Mouse (Mus musculus) embryonic facial prominence, embryonic 14.5 days (tissue): ENCODE data around the gene S100a5. TPM values are rescaled to one million over a fixed set of nuclear protein-coding genes. Genes with fewer than 3 reads are reported as not detected.

Experiments
- ATAC-seq: fragments of 200-750 bp; cut with Nextera tagmentation; 2 replicates; pipeline ENCODE4 v1.8.0; 2017; ENCODE audit warnings: low read depth, moderate number of reproducible peaks, moderate TSS enrichment
- DNase-seq: peaks from one replicate; pipeline ENCODE4 v3.0.0-alpha.2; 2015; ENCODE audit warnings: low spot score
- H3K27ac ChIP-seq: fragments of 300-500 bp; sonication (generic); replicated peaks from 2 replicates; pipeline ENCODE4 v1.5.1; 2014; ENCODE audit warnings: low read depth, mild to moderate bottlenecking, low read length, moderate library complexity
- H3K27me3 ChIP-seq: fragments of 300-500 bp; sonication (generic); replicated peaks from 2 replicates; pipeline ENCODE4 v1.6.1; 2014; ENCODE audit warnings: low read length; ENCODE audit not compliant: control insufficient read depth, insufficient read depth
- H3K36me3 ChIP-seq: fragments of 300-500 bp; sonication (generic); 2 replicates; pipeline ENCODE4 v1.6.1; 2014; ENCODE audit warnings: low read length, mixed read lengths; ENCODE audit not compliant: control insufficient read depth, insufficient read depth
- H3K4me1 ChIP-seq: fragments of 300-500 bp; sonication (generic); 2 replicates; pipeline ENCODE4 v1.6.1; 2014; ENCODE audit warnings: antibody characterized with exemption, low read length; ENCODE audit not compliant: control insufficient read depth, insufficient read depth
- H3K4me2 ChIP-seq: fragments of 300-500 bp; sonication (generic); 2 replicates; pipeline ENCODE4 v1.6.1; 2014; ENCODE audit warnings: low read depth, mild to moderate bottlenecking, low read length, moderate library complexity, mixed read lengths
- H3K4me3 ChIP-seq: fragments of 300-500 bp; sonication (generic); 2 replicates; pipeline ENCODE4 v1.5.1; 2014; ENCODE audit warnings: low read depth, mild to moderate bottlenecking, low read length
- H3K9ac ChIP-seq: fragments of 300-500 bp; sonication (generic); 2 replicates; pipeline ENCODE4 v1.6.1; 2014; ENCODE audit warnings: low read depth, mild to moderate bottlenecking, low read length, moderate library complexity, mixed read lengths
- H3K9me3 ChIP-seq: fragments of 300-500 bp; sonication (generic); 2 replicates; pipeline ENCODE4 v1.6.1; 2016; ENCODE audit warnings: low read length; ENCODE audit not compliant: control insufficient read depth
- WGBS: fragments of 180-500 bp; shearing (Covaris S2); extraction: QIAGEN DNeasy Blood & Tissue Kit; methylation state at CpG from one replicate; pipeline ENCODE4 v1.1.7; 2014; 5-methylcytosine and 5-hydroxymethylcytosine counted together
- polyA plus RNA-seq: library from polyadenylated mRNA; unstranded; fragments of >200 nt; fragmentation: Nextera tagmentation; extraction: Ambion mirVana; gene quantifications from 2 replicates; pipeline ENCODE4 v1.2.1, GENCODE M21; 2014

Gene S100a5
- polyA plus RNA-seq, 1 experiment from 2014 or later = 1.6 TPM

GRCm38 (mm10) chr3:90638511-90639275 lies 30.4 kb downstream of the S100a5 start:
- no peaks in the 10 kb centered on the region for H3K36me3 ChIP-seq
- H3K27ac ChIP-seq = no peak overlapping the region
- ATAC-seq (no peak), DNase-seq (no peak)
- H3K4me3 ChIP-seq = no peak overlapping the region
- H3K9ac ChIP-seq = no peak overlapping the region
- H3K27me3 ChIP-seq = no peaks in the 10 kb centered on the region
- H3K4me2 ChIP-seq = no peak overlapping the region
- WGBS = 67% methylated on average over 1 of the region's 1 CpGs
- H3K9me3 ChIP-seq = no peaks in the 10 kb centered on the region
- no peaks in the 10 kb centered on the region for H3K4me1 ChIP-seq

GRCm38 (mm10) chr3:90639511-90640154 lies 31.3 kb downstream of the S100a5 start:
- DNase-seq = no peak
- Histone ChIP-seq H3K4me2 (no peak overlapping the region), H3K27ac (no peak overlapping the region), H3K4me3 (no peak overlapping the region), H3K36me3 (no peaks in the 10 kb centered on the region), H3K4me1 (no peaks in the 10 kb centered on the region), H3K9me3 (no peaks in the 10 kb centered on the region), H3K9ac (no peak overlapping the region), H3K27me3 (no peaks in the 10 kb centered on the region)
- ATAC-seq = no peak
- WGBS = 50% methylated on average over 7 of the region's 7 CpGs

GRCm38 (mm10) chr3:90640981-90641380 lies 32.7 kb downstream of the S100a5 start:
- Histone ChIP-seq H3K4me2 (no peak overlapping the region), H3K9ac (no peak overlapping the region), H3K36me3 (no peaks in the 10 kb centered on the region), H3K27ac (no peak overlapping the region), H3K27me3 (no peaks in the 10 kb centered on the region), H3K4me3 (no peak overlapping the region), H3K4me1 (no peaks in the 10 kb centered on the region), H3K9me3 (no peaks in the 10 kb centered on the region)
- DNase-seq (no peak), ATAC-seq (no peak)
- 76% methylated on average over 7 of the region's 7 CpGs for WGBS

GRCm38 (mm10) chr3:90644220-90644619 lies 35.9 kb downstream of the S100a5 start:
- H3K9ac ChIP-seq = no peak overlapping the region
- ATAC-seq = no peak
- no peaks in the 10 kb centered on the region for H3K4me1 ChIP-seq
- no peak overlapping the region for H3K27ac ChIP-seq
- H3K9me3 ChIP-seq = no peaks in the 10 kb centered on the region
- whole genome bisulfite sequencing = 46% methylated on average over 3 of the region's 3 CpGs
- DNase-seq = no peak
- no peak overlapping the region for H3K4me2 ChIP-seq
- no peaks in the 10 kb centered on the region for H3K36me3 ChIP-seq
- H3K4me3 ChIP-seq = no peak overlapping the region
- no peaks in the 10 kb centered on the region for H3K27me3 ChIP-seq

- Histone ChIP-seq H3K4me2 (no peak overlapping the region), H3K9ac (no peak overlapping the region), H3K27me3 (no peaks in the 10 kb centered on the region), H3K9me3 (no peaks in the 10 kb centered on the region), H3K4me3 (no peak overlapping the region), H3K27ac (no peak overlapping the region), H3K36me3 (no peaks in the 10 kb centered on the region), H3K4me1 (no peaks in the 10 kb centered on the region)
- WGBS = 70% methylated on average over 1 of the region's 1 CpGs
- DNase-seq = no peak
- ATAC-seq = no peak
Measured at GRCm38 (mm10) chr3:90647291-90647690, 39.0 kb downstream of the S100a5 start.

GRCm38 (mm10) chr3:90648981-90649380 lies 40.7 kb downstream of the S100a5 start:
- Histone ChIP-seq H3K4me1 (no peaks in the 10 kb centered on the region), H3K9ac (no peak overlapping the region), H3K4me2 (no peak overlapping the region), H3K9me3 (no peaks in the 10 kb centered on the region), H3K27ac (no peak overlapping the region), H3K27me3 (no peaks in the 10 kb centered on the region), H3K4me3 (no peak overlapping the region), H3K36me3 (no peaks in the 10 kb centered on the region)
- DNase-seq (no peak), ATAC-seq (no peak)

- Histone ChIP-seq H3K4me1 (no peaks in the 10 kb centered on the region), H3K27me3 (no peaks in the 10 kb centered on the region), H3K4me3 (no peak overlapping the region), H3K4me2 (no peak overlapping the region), H3K27ac (no peak overlapping the region), H3K9ac (no peak overlapping the region), H3K36me3 (no peaks in the 10 kb centered on the region), H3K9me3 (no peaks in the 10 kb centered on the region)
- no peak for DNase-seq
- 90% methylated on average over 2 of the region's 2 CpGs for WGBS
- no peak for ATAC-seq
Measured at GRCm38 (mm10) chr3:90649832-90650231, 41.5 kb downstream of the S100a5 start.

GRCm38 (mm10) chr3:90652878-90653508 lies 44.7 kb downstream of the S100a5 start:
- 36% methylated on average over 5 of the region's 5 CpGs for WGBS
- ATAC-seq = peak; percentile 86
- Histone ChIP-seq H3K36me3 (no peaks in the 10 kb centered on the region), H3K4me3 (no peak overlapping the region), H3K9ac (no peak overlapping the region), H3K4me1 (no peaks in the 10 kb centered on the region), H3K4me2 (no peak overlapping the region), H3K27me3 (no peaks in the 10 kb centered on the region), H3K9me3 (no peaks in the 10 kb centered on the region), H3K27ac (no peak overlapping the region)
- peak; percentile 89 for DNase-seq
